Mouse (Mus musculus) ES-Bruce4 (cell line): ENCODE data around the gene Cenpo. TPM values are rescaled to one million over a fixed set of nuclear protein-coding genes. Genes with fewer than 3 reads are reported as not detected.

Source experiments
- H3K27ac ChIP-seq: 2 replicates; pipeline ENCODE4 v1.5.1; 2012; ENCODE audit warnings: low read length, inconsistent platforms; ENCODE audit not compliant: insufficient read depth
- H3K27me3 ChIP-seq: 2 replicates; pipeline ENCODE4 v1.6.1; 2012; ENCODE audit warnings: mild to moderate bottlenecking, low read length, inconsistent platforms; ENCODE audit not compliant: control insufficient read depth, poor library complexity, insufficient read depth, severe bottlenecking
- H3K36me3 ChIP-seq: 2 replicates; pipeline ENCODE4 v1.6.1; 2012; ENCODE audit warnings: inconsistent platforms, mild to moderate bottlenecking, low read length, moderate library complexity; ENCODE audit not compliant: control insufficient read depth, poor library complexity, insufficient read depth, severe bottlenecking
- H3K4me1 ChIP-seq: one replicate; pipeline ENCODE4 v1.8.1; 2011; ENCODE audit warnings: low read length; ENCODE audit not compliant: control insufficient read depth, insufficient read depth
- H3K4me3 ChIP-seq: 2 replicates; pipeline ENCODE4 v1.5.1; 2011; ENCODE audit warnings: low read depth, mild to moderate bottlenecking, low read length
- H3K9ac ChIP-seq: 2 replicates; pipeline ENCODE4 v1.6.1; 2012; ENCODE audit warnings: low read depth, mild to moderate bottlenecking, inconsistent platforms; ENCODE audit not compliant: poor library complexity, severe bottlenecking
- H3K9me3 ChIP-seq: replicated peaks from 2 replicates; pipeline ENCODE4 v1.6.1; 2012; ENCODE audit warnings: mild to moderate bottlenecking, low read length, inconsistent platforms; ENCODE audit not compliant: control insufficient read depth, poor library complexity, insufficient read depth, severe bottlenecking
- CTCF ChIP-seq: IDR thresholded peaks from one replicate; pipeline ENCODE4 v1.8.1; 2011; ENCODE audit warnings: low read depth, low read length
- EP300 ChIP-seq: IDR thresholded peaks from 2 replicates; pipeline ENCODE4 v1.6.1; 2011; ENCODE audit warnings: low read depth, low read length; ENCODE audit not compliant: insufficient read depth
- POLR2A ChIP-seq: IDR thresholded peaks from one replicate; pipeline ENCODE4 v1.8.1; 2011; ENCODE audit warnings: low read length; ENCODE audit not compliant: insufficient read depth
- polyA plus RNA-seq: library from polyadenylated mRNA; stranded (reverse); fragments of >200 nt; gene quantifications from 2 replicates; pipeline ENCODE4 v1.2.4, GENCODE M21; 2011; ENCODE audit warnings: low read depth; ENCODE audit not compliant: missing spikeins, insufficient read depth, insufficient read length

The Cenpo gene
- polyA plus RNA-seq, 1 experiment: 27.0 TPM

- Histone ChIP-seq H3K27ac (no peak overlapping the region), H3K4me3 (no peak overlapping the region), H3K9ac (no peak overlapping the region), H3K27me3 (no peaks in the 10 kb centered on the region), H3K36me3 (no peaks in the 10 kb centered on the region), H3K4me1 (peaks cover 2% of the 10 kb centered on the region), H3K9me3 (no peaks in the 10 kb centered on the region)
- TF ChIP-seq POLR2A (no peak), EP300 (no peak), CTCF (no peak)
Observed at GRCm38 (mm10) chr12:4193025-4193740, 40.9 kb downstream of the Cenpo start.

GRCm38 (mm10) chr12:4192514-4192913 is 41.6 kb downstream of the Cenpo start:
- Histone ChIP-seq H3K27me3 (no peaks in the 10 kb centered on the region), H3K4me3 (no peak overlapping the region), H3K4me1 (peaks cover 2% of the 10 kb centered on the region), H3K36me3 (no peaks in the 10 kb centered on the region), H3K27ac (no peak overlapping the region), H3K9me3 (no peaks in the 10 kb centered on the region), H3K9ac (no peak overlapping the region)
- TF ChIP-seq POLR2A (no peak), CTCF (no peak), EP300 (no peak)

- H3K9me3 ChIP-seq: no peaks in the 10 kb centered on the region
- H3K4me1 ChIP-seq: no peaks in the 10 kb centered on the region
- H3K27me3 ChIP-seq: no peaks in the 10 kb centered on the region
- peak overlapping the region; percentile 7; the same call in 1 of the 2 replicates for H3K9ac ChIP-seq
- H3K27ac ChIP-seq: no peak overlapping the region
- no peaks in the 10 kb centered on the region for H3K36me3 ChIP-seq
- peak; percentile 97 for TF ChIP-seq CTCF
- peak; percentile 49; the same call in 1 of the 2 replicates for TF ChIP-seq EP300
- no peak for TF ChIP-seq POLR2A
- no peak overlapping the region for H3K4me3 ChIP-seq
Observed at GRCm38 (mm10) chr12:4189060-4189447, 45.0 kb downstream of the Cenpo start.

- Histone ChIP-seq H3K27ac (peak overlapping the region; percentile 65), H3K36me3 (no peaks in the 10 kb centered on the region), H3K4me3 (no peak overlapping the region; the same call in 1 of the 2 replicates), H3K27me3 (no peaks in the 10 kb centered on the region), H3K9ac (peak overlapping the region; percentile 7; the same call in 1 of the 2 replicates), H3K9me3 (no peaks in the 10 kb centered on the region), H3K4me1 (no peaks in the 10 kb centered on the region)
- TF ChIP-seq EP300: no peak
- TF ChIP-seq CTCF: no peak
Observed at GRCm38 (mm10) chr12:4188171-4189059, 45.7 kb downstream of the Cenpo start.

- no peak for TF ChIP-seq POLR2A
- TF ChIP-seq CTCF: no peak
- no peak for TF ChIP-seq EP300
- no peak overlapping the region for H3K4me3 ChIP-seq
- H3K27ac ChIP-seq: no peak overlapping the region
- peaks cover 4% of the 10 kb centered on the region for H3K4me1 ChIP-seq
- H3K36me3 ChIP-seq: no peaks in the 10 kb centered on the region
- H3K9me3 ChIP-seq: no peaks in the 10 kb centered on the region
- H3K27me3 ChIP-seq: no peaks in the 10 kb centered on the region
- no peak overlapping the region for H3K9ac ChIP-seq
Observed at GRCm38 (mm10) chr12:4184648-4185047, 49.4 kb downstream of the Cenpo start.

- H3K36me3 ChIP-seq: no peaks in the 10 kb centered on the region
- H3K4me1 ChIP-seq: peaks cover 20% of the 10 kb centered on the region
- peak overlapping the region; percentile 38; the same call in 1 of the 2 replicates for H3K27ac ChIP-seq
- TF ChIP-seq EP300 (no peak), CTCF (no peak), POLR2A (no peak)
- no peaks in the 10 kb centered on the region for H3K9me3 ChIP-seq
- no peak overlapping the region for H3K4me3 ChIP-seq
- H3K9ac ChIP-seq: no peak overlapping the region
- no peaks in the 10 kb centered on the region for H3K27me3 ChIP-seq
Observed at GRCm38 (mm10) chr12:4180507-4180906, 53.6 kb downstream of the Cenpo start.
